Mouse (Mus musculus) right cerebral cortex, postnatal 36 days (tissue): Measurements from ENCODE around the gene Setdb2.
A peak's percentile ranks its signal among the peaks of the same experiment; 100 is the strongest.

Source experiments
- DNase-seq, 2 experiments: peaks; one replicate each; pipeline ENCODE4 v3.0.0; 2022; ENCODE audit warnings: low spot score in 2 of 2, mixed read lengths in 1 of 2

Setdb2 gene

DNA sequence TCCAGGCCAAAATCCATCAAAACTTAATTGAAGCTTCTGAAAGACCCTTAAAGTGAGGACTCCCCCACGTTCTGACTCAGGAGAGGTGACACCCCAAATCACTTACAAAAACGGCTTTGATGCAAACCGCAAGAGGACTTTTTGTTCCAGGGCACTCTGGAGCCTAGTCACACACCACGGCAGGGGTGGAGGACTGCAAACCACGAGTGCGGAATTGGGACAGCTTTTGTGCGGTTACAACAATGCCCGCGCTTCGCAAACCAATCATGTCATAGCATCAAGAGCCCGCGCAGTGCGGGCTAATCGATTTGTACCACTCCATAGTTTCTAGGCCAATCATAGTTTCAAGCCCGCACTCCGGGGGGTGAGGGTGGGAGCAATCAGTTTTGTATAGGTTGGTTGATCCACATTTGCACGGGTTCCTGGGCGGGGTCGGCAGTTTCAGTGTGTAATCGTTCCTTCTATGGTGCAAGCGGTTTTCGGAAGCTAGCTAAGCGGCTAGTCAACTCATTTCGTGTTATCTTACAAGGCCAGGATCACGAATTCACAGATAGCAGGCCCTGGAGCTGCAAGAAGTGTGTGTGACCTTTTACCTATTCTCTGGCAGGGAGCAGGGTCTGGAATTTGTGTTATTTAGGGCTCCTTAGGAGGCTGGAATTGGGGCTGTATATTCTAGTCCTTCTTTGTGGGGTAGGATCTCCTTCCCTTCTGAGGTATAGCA is 70.2 kb downstream of the Setdb2 start:
- no peak for DNase-seq

DNA sequence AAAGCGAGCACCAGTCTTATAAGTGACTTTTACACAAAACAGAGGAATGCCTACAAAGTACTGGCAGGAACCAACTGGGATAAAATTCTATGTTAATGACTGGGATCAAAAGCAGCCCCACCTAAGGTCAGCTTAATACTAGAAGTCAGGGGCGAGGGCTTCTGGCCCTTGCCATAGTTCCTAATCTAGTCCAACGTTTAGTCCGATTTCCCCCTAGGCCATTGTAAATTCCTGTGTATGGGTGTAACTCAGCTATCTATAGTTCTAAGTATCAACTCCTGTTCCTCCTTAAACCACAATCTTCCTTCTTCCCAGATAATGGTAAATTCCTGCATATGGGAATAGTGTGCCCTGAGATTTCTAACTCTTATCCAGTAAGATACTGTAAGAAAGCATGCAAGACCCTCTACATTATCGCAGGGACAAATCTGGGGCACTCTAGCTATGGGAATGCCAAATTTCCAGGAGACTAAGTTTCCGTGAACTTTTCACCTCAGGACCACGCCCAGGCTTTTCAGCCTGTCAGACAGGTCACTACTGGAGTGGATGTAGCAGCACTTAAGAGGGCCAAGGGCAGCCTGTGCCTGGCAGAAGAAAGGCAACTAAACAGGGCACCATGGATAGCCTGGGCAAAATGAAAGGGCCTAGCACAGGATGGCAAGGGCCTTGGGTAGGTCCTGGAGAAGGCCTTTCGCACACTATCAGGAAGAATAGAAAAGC is 74.1 kb downstream of the Setdb2 start:
- DNase-seq = no peak

DNA sequence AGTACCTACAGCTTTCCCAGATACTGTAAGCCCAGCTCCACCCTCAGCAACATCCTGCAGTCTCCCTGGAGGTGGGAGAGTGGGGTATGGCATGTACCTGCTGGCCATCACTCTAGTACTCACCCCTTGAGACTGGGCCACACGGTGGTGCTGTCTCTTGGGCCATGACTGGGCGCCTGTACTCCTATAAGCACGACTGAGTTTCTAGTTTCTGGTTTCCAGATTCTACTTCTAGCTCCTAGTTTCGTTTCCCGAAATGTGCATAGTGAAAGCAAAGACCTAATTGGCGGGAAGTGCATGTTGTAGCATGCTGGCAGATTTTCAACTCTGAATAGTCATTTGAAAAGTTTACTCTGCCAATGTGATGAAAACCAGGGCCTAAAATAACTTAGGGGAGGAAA is 75.4 kb downstream of the Setdb2 start, which contains the start of gene Phf11d:
Gene Phf11d (minus strand): TSS at position 227 of the 401 bp plus-strand sequence.
- DNase-seq = peak; percentile 2 to 3
